Mouse (Mus musculus): ENCODE results near the gene Prep.
A peak's percentile ranks its signal among the peaks of the same experiment; 100 is the strongest.
"Not testable (repeated sequence)": the region's sequence is repeated elsewhere in the genome, so short reads cannot be mapped to it uniquely, and the experiment has no call there.

Prep gene

GRCm38 (mm10) chr10:45122476-45122875, 55.5 kb downstream of the Prep start:
- DNase-seq: no peak

- DNase-seq: no peak
Measured at GRCm38 (mm10) chr10:45123011-45123410, 56.0 kb downstream of the Prep start.

- peak; percentile 39 to 41 for DNase-seq
Measured at GRCm38 (mm10) chr10:45129105-45129504, 62.1 kb downstream of the Prep start.

- DNase-seq: no peak
Measured at GRCm38 (mm10) chr10:45130004-45130403, 63.0 kb downstream of the Prep start.

GRCm38 (mm10) chr10:45132371-45132770, 65.4 kb downstream of the Prep start:
- DNase-seq: peak; percentile 45 to 84

- DNase-seq: no peak
Measured at GRCm38 (mm10) chr10:45136806-45137205, 69.8 kb downstream of the Prep start.

GRCm38 (mm10) chr10:45139910-45140309, 72.9 kb downstream of the Prep start:
- DNase-seq: no peak

GRCm38 (mm10) chr10:45140474-45141212, 73.6 kb downstream of the Prep start:
- no peak for DNase-seq

- DNase-seq: no peak
Measured at GRCm38 (mm10) chr10:45142359-45142758, 75.4 kb downstream of the Prep start.

- no peak for DNase-seq
Measured at GRCm38 (mm10) chr10:45144038-45144817, 77.2 kb downstream of the Prep start.

- DNase-seq: no peak
Measured at GRCm38 (mm10) chr10:45146821-45147220, 79.8 kb downstream of the Prep start.

GRCm38 (mm10) chr10:45151137-45151536, 84.1 kb downstream of the Prep start:
- DNase-seq: no peak

GRCm38 (mm10) chr10:45151771-45152692, 85.0 kb downstream of the Prep start:
- no peak for DNase-seq

GRCm38 (mm10) chr10:45154557-45155060, 87.6 kb downstream of the Prep start:
- DNase-seq: no peak

GRCm38 (mm10) chr10:45165851-45166250, 98.8 kb downstream of the Prep start:
- no peak for DNase-seq

- DNase-seq: no peak
Measured at GRCm38 (mm10) chr10:45173927-45174326, 106.9 kb downstream of the Prep start.

GRCm38 (mm10) chr10:45174345-45174744, 107.3 kb downstream of the Prep start:
- no peak for DNase-seq

GRCm38 (mm10) chr10:45177798-45178197, 110.8 kb downstream of the Prep start, which contains the start of gene Popdc3:
Gene Popdc3, plus strand, starts transcription at chr10:45178098.
- DNase-seq: not testable (repeated sequence)

GRCm38 (mm10) chr10:45180677-45181326, 113.8 kb downstream of the Prep start:
- no peak for DNase-seq

GRCm38 (mm10) chr10:45181344-45181743, 114.3 kb downstream of the Prep start:
- no peak for DNase-seq

- no peak for DNase-seq
Measured at GRCm38 (mm10) chr10:45185457-45185856, 118.5 kb downstream of the Prep start.

All from kidney, postnatal 36 days (tissue).